Mouse (Mus musculus): ENCODE measurements at regions not wholly inside any gene's neighbourhood (a gene's known extent, or its start where the extent isn't known, plus 50 kb on each side); places are given as distances from the start of the nearest gene placed in this dataset.

DNA sequence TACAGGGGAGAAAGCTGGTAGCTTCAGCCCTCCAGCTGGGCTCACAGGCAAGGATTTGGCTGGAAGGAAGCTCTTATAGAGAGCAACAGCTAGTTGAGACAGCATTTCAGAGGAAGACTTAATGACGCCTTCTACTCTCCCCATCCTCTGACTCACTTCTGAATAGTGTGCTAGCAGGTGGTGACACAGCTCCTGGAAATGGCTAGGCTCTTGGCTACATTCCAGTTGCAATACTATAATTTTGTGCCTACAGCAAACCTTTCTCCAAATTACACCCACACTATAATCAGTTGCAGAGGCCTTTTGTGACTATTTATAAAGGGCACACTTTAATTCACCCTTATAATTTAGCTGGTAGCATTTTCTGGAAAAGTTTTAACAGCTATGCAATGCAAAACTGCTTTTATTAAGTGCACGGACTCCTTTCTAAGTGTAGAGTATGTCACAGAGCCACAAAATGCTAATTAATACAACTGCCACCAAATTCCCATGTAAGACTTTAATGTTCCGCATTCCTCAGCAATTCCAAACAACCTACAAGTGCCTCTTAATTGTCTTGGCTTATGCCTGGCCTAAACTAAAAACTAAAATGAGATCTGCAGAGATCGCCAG, 175.2 kb downstream of the Gnat3 start:
- no peaks in the 10 kb centered on the region for H3K4me1 ChIP-seq (ENCODE audit: control insufficient read depth, insufficient read depth, low read length)
- no peak for TF ChIP-seq CTCF (IDR thresholded peaks at IDR 0.05; ENCODE audit: control insufficient read depth, insufficient read depth, low read length)
- no peak for TF ChIP-seq POLR2A (IDR thresholded peaks at IDR 0.05; ENCODE audit: borderline replicate concordance, control insufficient read depth, low read depth, low read length)
- 83% methylated on average over 4 of the region's 4 CpGs for WGBS
- H3K4me3 ChIP-seq (replicated peaks; ENCODE audit: control insufficient read depth, low read depth, low read length), result no peak overlapping the region
- H3K27ac ChIP-seq (ENCODE audit: control insufficient read depth, insufficient read depth, low read depth, low read length, poor library complexity), result no peak overlapping the region

DNA sequence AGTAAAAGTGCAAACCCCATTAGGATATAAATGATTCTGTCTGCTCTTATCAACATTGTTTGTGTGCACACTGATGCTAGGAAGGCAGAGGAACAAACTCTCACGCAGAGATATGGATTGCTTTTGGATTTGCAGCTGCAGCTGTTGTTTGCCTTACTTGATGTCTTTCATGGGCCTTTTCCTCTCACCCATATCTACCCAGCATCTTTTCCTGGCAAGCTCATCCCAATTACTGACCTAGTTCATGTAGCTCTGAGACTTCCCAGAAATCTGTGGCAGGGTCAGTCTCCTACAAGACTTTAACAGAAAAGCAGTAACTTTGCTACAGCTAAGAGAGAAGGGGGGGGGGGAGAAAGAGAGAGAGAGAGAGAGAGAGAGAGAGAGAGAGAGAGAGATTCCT, 189.9 kb downstream of the Gnat3 start:
- WGBS, result 57% methylated on average over 1 of the region's 1 CpGs
- TF ChIP-seq POLR2A (IDR thresholded peaks at IDR 0.05; ENCODE audit: borderline replicate concordance, control insufficient read depth, low read depth, low read length), result no peak
- no peak for TF ChIP-seq CTCF (IDR thresholded peaks at IDR 0.05; ENCODE audit: control insufficient read depth, insufficient read depth, low read length)
- H3K27ac ChIP-seq (ENCODE audit: control insufficient read depth, insufficient read depth, low read depth, low read length, poor library complexity), result no peak overlapping the region
- no peaks in the 10 kb centered on the region for H3K4me1 ChIP-seq (ENCODE audit: control insufficient read depth, insufficient read depth, low read length)
- H3K4me3 ChIP-seq (replicated peaks; ENCODE audit: control insufficient read depth, low read depth, low read length), result no peak overlapping the region

DNA sequence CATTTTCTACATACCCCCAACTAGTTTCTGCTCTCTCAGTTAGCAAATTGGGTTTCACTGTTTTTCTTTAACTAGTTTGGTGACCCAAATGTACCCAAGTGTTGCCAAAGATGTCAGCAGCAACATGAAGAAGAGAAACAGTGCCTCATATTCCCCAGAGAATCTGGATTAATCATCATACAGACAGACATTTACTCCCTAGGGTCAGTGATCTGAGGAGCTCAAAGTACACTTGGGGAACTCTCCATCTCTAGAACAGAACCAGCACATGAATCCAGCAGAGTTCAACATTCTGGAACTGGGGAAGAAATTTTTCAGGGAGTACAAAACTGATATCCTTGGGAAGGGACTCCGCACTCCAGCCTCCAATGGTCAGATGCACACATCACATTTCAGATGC, 191.4 kb downstream of the Gnat3 start:
- no peak overlapping the region for H3K27ac ChIP-seq (ENCODE audit: control insufficient read depth, insufficient read depth, low read depth, low read length, poor library complexity)
- no peak overlapping the region for H3K4me3 ChIP-seq (replicated peaks; ENCODE audit: control insufficient read depth, low read depth, low read length)
- no peaks in the 10 kb centered on the region for H3K4me1 ChIP-seq (ENCODE audit: control insufficient read depth, insufficient read depth, low read length)
- 83% methylated on average over 1 of the region's 1 CpGs for WGBS
- no peak for TF ChIP-seq POLR2A (IDR thresholded peaks at IDR 0.05; ENCODE audit: borderline replicate concordance, control insufficient read depth, low read depth, low read length)
- TF ChIP-seq CTCF (IDR thresholded peaks at IDR 0.05; ENCODE audit: control insufficient read depth, insufficient read depth, low read length), result no peak

DNA sequence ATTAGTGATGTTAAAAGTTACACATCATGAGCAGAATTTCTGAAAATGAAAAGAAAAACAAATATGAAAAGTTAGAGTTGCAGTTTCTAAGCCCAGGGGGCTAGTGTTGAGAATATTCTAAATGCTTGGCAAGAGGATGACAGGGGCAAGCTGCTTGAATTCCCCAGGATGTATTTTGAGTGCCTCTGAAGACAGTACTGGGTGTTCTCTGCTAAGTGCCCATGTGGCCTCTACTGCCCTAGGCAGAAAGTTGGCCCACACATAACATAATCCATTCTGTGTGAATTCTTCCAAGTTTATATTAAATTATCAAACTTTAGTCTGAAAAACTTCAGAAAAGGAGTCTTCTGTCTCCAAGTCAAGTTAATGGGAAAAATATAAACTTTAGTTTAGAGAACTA, 196.6 kb downstream of the Gnai1 start:
- Histone ChIP-seq H3K4me3 (replicated peaks; ENCODE audit: control insufficient read depth, low read depth, low read length) (no peak overlapping the region), H3K4me1 (ENCODE audit: control insufficient read depth, insufficient read depth, low read length) (no peaks in the 10 kb centered on the region)
- TF ChIP-seq CTCF (IDR thresholded peaks at IDR 0.05; ENCODE audit: control insufficient read depth, insufficient read depth, low read length), result no peak
- TF ChIP-seq POLR2A (IDR thresholded peaks at IDR 0.05; ENCODE audit: borderline replicate concordance, control insufficient read depth, low read depth, low read length), result no peak

DNA sequence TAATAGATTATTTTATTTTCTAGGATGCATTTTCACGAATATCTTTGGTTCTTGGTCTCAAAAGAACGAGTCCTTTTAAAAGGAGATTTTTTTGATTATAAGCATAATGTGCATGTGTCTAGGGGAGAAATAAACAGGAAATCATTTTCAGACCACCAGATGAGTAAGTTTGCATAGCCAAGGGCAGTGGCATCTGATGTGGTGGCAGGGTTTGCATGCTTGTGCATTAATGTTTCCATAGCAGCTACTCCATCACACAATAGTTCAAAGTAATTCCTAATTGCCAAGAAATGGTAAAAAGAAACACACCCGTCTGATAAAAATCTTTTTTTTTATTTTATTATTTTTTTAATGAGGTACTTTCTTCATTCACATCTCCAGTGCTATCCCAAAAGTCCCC, 182.3 kb downstream of the Gnai1 start:
- 78% methylated on average over 3 of the region's 3 CpGs for WGBS

More for the DNA sequence above, 196.6 kb downstream of the Gnai1 start:
- no peak overlapping the region for H3K27ac ChIP-seq (ENCODE audit: control insufficient read depth, insufficient read depth, low read depth, low read length, poor library complexity)

DNA sequence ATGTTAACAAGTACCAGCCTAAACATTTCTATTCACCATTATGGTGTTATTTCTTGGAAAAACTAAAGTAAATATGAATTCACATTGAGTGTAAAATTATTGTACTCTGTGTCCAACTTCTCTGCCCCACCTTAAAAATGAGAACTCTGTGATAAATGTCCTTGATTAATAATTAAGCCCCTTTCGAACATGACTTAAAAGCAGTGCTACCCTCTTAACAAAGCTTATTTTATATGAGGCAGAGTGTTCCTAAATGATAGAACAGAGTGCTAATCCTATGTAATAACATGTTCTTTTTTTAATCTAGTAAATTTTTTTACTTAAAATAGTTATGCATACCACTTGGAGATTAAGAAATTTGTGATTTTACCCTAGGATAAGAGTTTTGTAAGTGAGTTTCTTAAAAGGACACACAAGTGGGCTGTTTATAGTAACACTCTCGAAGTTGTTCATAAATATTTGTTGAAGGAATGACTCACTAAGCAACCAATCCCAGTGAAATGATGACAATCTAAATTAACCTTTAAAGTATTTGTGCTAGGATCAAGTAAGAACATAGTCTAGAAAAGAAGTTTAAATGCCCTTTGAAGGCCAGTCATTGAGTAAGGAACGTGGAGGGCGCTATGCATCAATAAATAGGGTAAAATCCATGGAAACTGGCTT, 148.6 kb downstream of the Gnai1 start:
- H3K4me1 ChIP-seq (ENCODE audit: control insufficient read depth, insufficient read depth, low read length), result no peaks in the 10 kb centered on the region
- no peak overlapping the region for H3K27ac ChIP-seq (ENCODE audit: control insufficient read depth, insufficient read depth, low read depth, low read length, poor library complexity)
- 72% methylated on average over 4 of the region's 4 CpGs for whole genome bisulfite sequencing
- H3K4me3 ChIP-seq (replicated peaks; ENCODE audit: control insufficient read depth, low read depth, low read length), result no peak overlapping the region
- TF ChIP-seq POLR2A (IDR thresholded peaks at IDR 0.05; ENCODE audit: borderline replicate concordance, control insufficient read depth, low read depth, low read length) (no peak), CTCF (IDR thresholded peaks at IDR 0.05; ENCODE audit: control insufficient read depth, insufficient read depth, low read length) (no peak)

More for the DNA sequence above, 182.3 kb downstream of the Gnai1 start:
- no peaks in the 10 kb centered on the region for H3K4me1 ChIP-seq (ENCODE audit: control insufficient read depth, insufficient read depth, low read length)
- H3K4me3 ChIP-seq (replicated peaks; ENCODE audit: control insufficient read depth, low read depth, low read length), result no peak overlapping the region
- TF ChIP-seq POLR2A (IDR thresholded peaks at IDR 0.05; ENCODE audit: borderline replicate concordance, control insufficient read depth, low read depth, low read length) (no peak), CTCF (IDR thresholded peaks at IDR 0.05; ENCODE audit: control insufficient read depth, insufficient read depth, low read length) (no peak)
- H3K27ac ChIP-seq (ENCODE audit: control insufficient read depth, insufficient read depth, low read depth, low read length, poor library complexity), result no peak overlapping the region
